ENCODE assay signal across 8 mouse cellular contexts in the genomic region with DNA sequence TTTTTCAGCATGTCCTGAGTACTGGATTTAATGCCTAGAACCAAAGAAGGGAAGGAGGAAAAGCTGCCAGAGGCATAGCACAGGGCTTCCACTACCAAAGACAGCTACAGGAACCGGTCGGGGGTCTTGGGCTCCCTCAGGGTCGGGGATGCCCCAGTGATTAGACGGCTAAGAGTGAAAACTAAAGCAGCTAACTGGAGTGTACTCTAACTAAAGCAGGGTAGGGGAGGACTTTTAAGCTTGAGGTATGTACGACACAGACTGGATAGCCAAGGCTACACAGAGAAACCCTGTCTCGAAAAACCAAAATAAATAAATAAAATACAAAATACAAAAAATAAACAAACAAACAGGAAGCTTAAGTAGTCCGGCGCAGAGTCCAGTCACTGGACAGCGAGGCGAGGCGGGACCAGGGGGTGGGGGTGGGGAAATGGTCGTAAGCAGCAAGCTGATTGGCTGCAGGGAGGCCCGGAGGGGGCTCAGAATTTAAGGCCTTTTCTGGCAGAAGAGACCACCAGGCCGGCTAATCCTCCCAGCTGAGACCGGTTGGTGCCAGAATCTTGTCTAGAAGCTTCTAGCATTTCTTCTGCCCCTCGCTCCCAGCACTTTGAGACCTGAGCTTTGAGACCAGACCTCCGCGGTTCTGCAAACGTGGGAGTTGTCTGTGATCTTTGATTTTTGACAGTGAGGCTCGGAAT. TPM values are rescaled to one million over a fixed set of nuclear protein-coding genes. Genes with fewer than 3 reads are reported as not detected.
DNase-seq lines count a peak whose midpoint lies in the region; ATAC-seq and TF ChIP-seq lines count a peak whose summit lies in the region.

Sat2 (plus strand) TSS at position 454 of the 698 bp plus-strand sequence.

- peaks cover 3% of the 10 kb centered on the region; the same call in 1 of the 2 replicates for H3K4me1 ChIP-seq in cortical plate, adult 2 months (ENCODE audit: control insufficient read depth, insufficient read depth, low read length)
- peaks cover 55% of the 10 kb centered on the region for H3K4me1 ChIP-seq in liver, embryonic 13.5 days (replicated peaks)
- H3K4me1 ChIP-seq in olfactory bulb, adult 2 months (ENCODE audit: control insufficient read depth, insufficient read depth, low read length) = peaks cover 8% of the 10 kb centered on the region; the same call in 1 of the 2 replicates

- H3K9ac ChIP-seq in liver, embryonic 13.5 days = peak within 1 kb of the TSS; percentile 66

- TF ChIP-seq POLR2A in cortical plate, adult 2 months (IDR thresholded peaks at IDR 0.05; ENCODE audit: extremely low read depth, insufficient read depth, low read length) = peak; percentile 50; the same call in 1 of the 2 replicates
- TF ChIP-seq POLR2A in olfactory bulb, adult 2 months (IDR thresholded peaks at IDR 0.05; ENCODE audit: insufficient read depth, low read depth, low read length) = no peak

- peak; percentile 68 for DNase-seq in right cerebral cortex, postnatal 4 days
- DNase-seq in right cerebral cortex, postnatal 25 days = no peak
- DNase-seq in kidney, adult 11 months = peak; percentile 57
- no peak for DNase-seq in liver, embryonic 13.5 days
- no peak for DNase-seq in thymus, postnatal 25 days

- H3K27me3 ChIP-seq in liver, embryonic 13.5 days = peaks cover 5% of the 10 kb centered on the region

- peak within 1 kb of the TSS; percentile 59 for H3K4me3 ChIP-seq in cortical plate, adult 2 months (ENCODE audit: insufficient read depth, low read length)
- peak within 1 kb of the TSS; percentile 59 for H3K4me3 ChIP-seq in liver, embryonic 13.5 days (replicated peaks)
- peak within 1 kb of the TSS; percentile 71 for H3K4me3 ChIP-seq in olfactory bulb, adult 2 months (ENCODE audit: insufficient read depth, low read depth, low read length)

- 0 out of 2 replicates have a peak within 1 kb of the TSS, but pooled peaks have one; percentile 43 for H3K27ac ChIP-seq in cortical plate, adult 2 months (ENCODE audit: insufficient read depth, low read length)
- H3K27ac ChIP-seq in liver, embryonic 13.5 days = peak within 1 kb of the TSS; percentile 79
- H3K27ac ChIP-seq in olfactory bulb, adult 2 months (ENCODE audit: insufficient read depth, low read depth, low read length) = peak within 1 kb of the TSS; percentile 52; the same call in 1 of the 2 replicates

- peak within 1 kb of the TSS; percentile 72 for H3K4me2 ChIP-seq in liver, embryonic 13.5 days

- 4% methylated on average over 20 of the region's 20 CpGs for WGBS in liver, embryonic 13.5 days (ENCODE audit: insufficient replicate concordance)
- 2% methylated on average over 20 of the region's 20 CpGs for WGBS in olfactory bulb, adult 2 months

- no peaks in the 10 kb centered on the region for H3K9me3 ChIP-seq in liver, embryonic 13.5 days (replicated peaks)

- 0 out of 2 replicates have a peak, but pooled peaks have one; percentile 30 for ATAC-seq in granulocyte monocyte progenitor cell, adult 5-6 weeks (replicated peaks; ENCODE audit: poor library complexity, severe bottlenecking)
- peak; percentile 54 for ATAC-seq in liver, embryonic 13.5 days (ENCODE audit: low read depth)

- TF ChIP-seq CTCF in cortical plate, adult 2 months (IDR thresholded peaks at IDR 0.05; ENCODE audit: extremely low read depth, insufficient read depth, low read length) = no peak
- no peak for TF ChIP-seq CTCF in olfactory bulb, adult 2 months (IDR thresholded peaks at IDR 0.05; ENCODE audit: insufficient read depth, low read depth, low read length)

- H3K36me3 ChIP-seq in liver, embryonic 13.5 days = no peaks in the 10 kb centered on the region

RNA-seq across cellular contexts. Expression of gene Sat2, which starts in this region (rescaled TPM):
- polyA plus RNA-seq in cortical plate, adult 2 months (2012; rRNA removed) = 18.1 and 21.1 TPM in 2 replicates
- total RNA-seq in granulocyte monocyte progenitor cell, adult 5-6 weeks (2014; fragmentation: Nextera tagmentation) = not detected in 2 replicates
- 1.8 TPM in 1 of 2 replicates, not detected in the other for total RNA-seq in granulocyte monocyte progenitor cell, adult 5-6 weeks (2017)
- 11.6 and 12.3 TPM in 2 replicates for polyA plus RNA-seq in liver, embryonic 13.5 days (2015; fragmentation: Nextera tagmentation; extraction: Ambion mirVana)
- polyA plus RNA-seq in olfactory bulb, adult 2 months (2012; ENCODE audit: insufficient read depth, insufficient read length, low replicate concordance, missing spikeins) = not detected in 2 replicates

Comparison
In these comparisons a context has a peak if more than half of its experiments do, and no peak if none do; other contexts are left out.
1. RNA of gene Sat2 (polyA plus RNA-seq): 18.1 to 21.1 TPM in cortical plate, adult 2 months and 11.6 to 12.3 TPM in liver, embryonic 13.5 days; not detected in olfactory bulb, adult 2 months; every median in the first group is over 10 times any median in the second.
2. DNase-seq: peak in right cerebral cortex, postnatal 4 days (single experiment) and kidney, adult 11 months (single experiment); none in right cerebral cortex, postnatal 25 days (single experiment), liver, embryonic 13.5 days (single experiment) and thymus, postnatal 25 days (single experiment).
3. Peak in every context shown above with its lines, with median percentiles within 50 percentile points of each other: H3K27ac ChIP-seq and H3K4me3 ChIP-seq.